Mouse (Mus musculus): ENCODE data around the gene Nhlrc4. TPM values are rescaled to one million over a fixed set of nuclear protein-coding genes. Genes with fewer than 3 reads are reported as not detected.
A peak's percentile ranks its signal among the peaks of the same experiment; 100 is the strongest.

Nhlrc4 gene
- polyA plus RNA-seq, 2 experiments, result 0.10 TPM; not detected in 1

- Histone ChIP-seq H3K9me3 (ENCODE audit: control insufficient read depth, low read length) (no peaks in the 10 kb centered on the region), H3K27me3 (ENCODE audit: control insufficient read depth, insufficient read depth, low read length) (no peaks in the 10 kb centered on the region), H3K9ac (ENCODE audit: low read depth, low read length, severe bottlenecking) (no peak overlapping the region), H3K4me3 (replicated peaks; ENCODE audit: low read length) (no peak overlapping the region), H3K4me2 (replicated peaks; ENCODE audit: low read depth, low read length, severe bottlenecking) (no peak overlapping the region), H3K4me1 (ENCODE audit: control insufficient read depth, insufficient read depth, low read length) (no peaks in the 10 kb centered on the region), H3K36me3 (ENCODE audit: control insufficient read depth, insufficient read depth, low read length) (peaks cover 18% of the 10 kb centered on the region), H3K27ac (replicated peaks; ENCODE audit: low read depth, low read length) (no peak overlapping the region)
- DNase-seq (ENCODE audit: low spot score) (peak; percentile 68), ATAC-seq (ENCODE audit: low FRiP score, low read depth) (peak; percentile 78)
- WGBS, result 27% methylated on average over 2 of the region's 2 CpGs
- no peak for TF ChIP-seq POLR2A (IDR thresholded peaks at IDR 0.05; ENCODE audit: borderline replicate concordance, extremely low read depth, insufficient read depth, insufficient read length)
These were observed 50.7 kb downstream of the Nhlrc4 start for GRCm38 (mm10) chr17:25893975-25894617.

Other genes starting within 250 kb of the Nhlrc4 start
Only the 30 nearest of the 32 such genes appear.
- gene Rpusd1, start 217.3 kb downstream of the Nhlrc4 start, polyA plus RNA-seq (2012; rRNA removed), result 48.2 and 71.7 TPM in 2 replicates
- 26.1 and 26.6 TPM in 2 replicates for gene Rpusd1, start 217.3 kb downstream of the Nhlrc4 start, polyA plus RNA-seq (2014; fragmentation: Nextera tagmentation; extraction: Ambion mirVana)
- gene Mslnl, start 208.9 kb downstream of the Nhlrc4 start, polyA plus RNA-seq (2012; rRNA removed), result 0.10 and 0.13 TPM in 2 replicates
- gene Mslnl, start 208.9 kb downstream of the Nhlrc4 start, polyA plus RNA-seq (2014; fragmentation: Nextera tagmentation; extraction: Ambion mirVana), result 0.10 and 0.22 TPM in 2 replicates
- 0.23 and 5.5 TPM in 2 replicates for gene Msln, start 190.6 kb downstream of the Nhlrc4 start, polyA plus RNA-seq (2012; rRNA removed)
- 0.37 and 0.95 TPM in 2 replicates for gene Msln, start 190.6 kb downstream of the Nhlrc4 start, polyA plus RNA-seq (2014; fragmentation: Nextera tagmentation; extraction: Ambion mirVana)
- gene Narfl, start 171.2 kb downstream of the Nhlrc4 start, polyA plus RNA-seq (2012; rRNA removed), result 24.9 and 26.0 TPM in 2 replicates
- 24.2 and 26.1 TPM in 2 replicates for gene Narfl, start 171.2 kb downstream of the Nhlrc4 start, polyA plus RNA-seq (2014; fragmentation: Nextera tagmentation; extraction: Ambion mirVana)
- 113 and 119 TPM in 2 replicates for gene Haghl, start 159.3 kb downstream of the Nhlrc4 start, polyA plus RNA-seq (2012; rRNA removed)
- 69.3 and 78.0 TPM in 2 replicates for gene Haghl, start 159.3 kb downstream of the Nhlrc4 start, polyA plus RNA-seq (2014; fragmentation: Nextera tagmentation; extraction: Ambion mirVana)
- gene Ccdc78, start 158.4 kb downstream of the Nhlrc4 start, polyA plus RNA-seq (2012; rRNA removed), result 0.06 and 0.10 TPM in 2 replicates
- not detected in 2 replicates for gene Ccdc78, start 158.4 kb downstream of the Nhlrc4 start, polyA plus RNA-seq (2014; fragmentation: Nextera tagmentation; extraction: Ambion mirVana)
- gene Fam173a, start 152.1 kb downstream of the Nhlrc4 start, polyA plus RNA-seq (2012; rRNA removed), result 114 and 117 TPM in 2 replicates
- 72.5 and 73.8 TPM in 2 replicates for gene Fam173a, start 152.1 kb downstream of the Nhlrc4 start, polyA plus RNA-seq (2014; fragmentation: Nextera tagmentation; extraction: Ambion mirVana)
- not detected in 2 replicates for gene AC134908.4, start 149.3 kb downstream of the Nhlrc4 start, polyA plus RNA-seq (2012; rRNA removed)
- gene AC134908.4, start 149.3 kb downstream of the Nhlrc4 start, polyA plus RNA-seq (2014; fragmentation: Nextera tagmentation; extraction: Ambion mirVana), result 0.30 TPM in 1 of 2 replicates, not detected in the other
- 83.6 and 119 TPM in 2 replicates for gene Metrn, start 147.8 kb downstream of the Nhlrc4 start, polyA plus RNA-seq (2012; rRNA removed)
- 10.5 and 12.6 TPM in 2 replicates for gene Metrn, start 147.8 kb downstream of the Nhlrc4 start, polyA plus RNA-seq (2014; fragmentation: Nextera tagmentation; extraction: Ambion mirVana)
- gene Fbxl16, start 135.9 kb downstream of the Nhlrc4 start, polyA plus RNA-seq (2012; rRNA removed), result 6.5 and 12.2 TPM in 2 replicates
- 2.0 and 2.5 TPM in 2 replicates for gene Fbxl16, start 135.9 kb downstream of the Nhlrc4 start, polyA plus RNA-seq (2014; fragmentation: Nextera tagmentation; extraction: Ambion mirVana)
- 45.1 and 56.1 TPM in 2 replicates for gene Wdr24, start 121.3 kb downstream of the Nhlrc4 start, polyA plus RNA-seq (2012; rRNA removed)
- gene Wdr24, start 121.3 kb downstream of the Nhlrc4 start, polyA plus RNA-seq (2014; fragmentation: Nextera tagmentation; extraction: Ambion mirVana), result 26.0 and 27.7 TPM in 2 replicates
- gene Jmjd8, start 116.1 kb downstream of the Nhlrc4 start, polyA plus RNA-seq (2012; rRNA removed), result 64.4 and 79.2 TPM in 2 replicates
- gene Jmjd8, start 116.1 kb downstream of the Nhlrc4 start, polyA plus RNA-seq (2014; fragmentation: Nextera tagmentation; extraction: Ambion mirVana), result 41.5 and 46.3 TPM in 2 replicates
- gene Stub1, start 111.6 kb downstream of the Nhlrc4 start, polyA plus RNA-seq (2012; rRNA removed), result 335 and 338 TPM in 2 replicates
- 349 and 350 TPM in 2 replicates for gene Stub1, start 111.6 kb downstream of the Nhlrc4 start, polyA plus RNA-seq (2014; fragmentation: Nextera tagmentation; extraction: Ambion mirVana)
- gene Rhbdl1, start 107.7 kb downstream of the Nhlrc4 start, polyA plus RNA-seq (2012; rRNA removed), result 11.7 and 12.9 TPM in 2 replicates
- 1.9 and 2.3 TPM in 2 replicates for gene Rhbdl1, start 107.7 kb downstream of the Nhlrc4 start, polyA plus RNA-seq (2014; fragmentation: Nextera tagmentation; extraction: Ambion mirVana)
- gene Gm20683, start 103.2 kb downstream of the Nhlrc4 start, polyA plus RNA-seq (2012; rRNA removed), result 13.0 and 19.4 TPM in 2 replicates
- 2.2 and 2.5 TPM in 2 replicates for gene Gm20683, start 103.2 kb downstream of the Nhlrc4 start, polyA plus RNA-seq (2014; fragmentation: Nextera tagmentation; extraction: Ambion mirVana)
- 101 and 126 TPM in 2 replicates for gene Rhot2, start 100.1 kb downstream of the Nhlrc4 start, polyA plus RNA-seq (2012; rRNA removed)
- 10.6 and 16.9 TPM in 2 replicates for gene Rhot2, start 100.1 kb downstream of the Nhlrc4 start, polyA plus RNA-seq (2014; fragmentation: Nextera tagmentation; extraction: Ambion mirVana)
- gene Wdr90, start 83.5 kb downstream of the Nhlrc4 start, polyA plus RNA-seq (2012; rRNA removed), result 68.0 and 90.0 TPM in 2 replicates
- 18.1 and 22.1 TPM in 2 replicates for gene Wdr90, start 83.5 kb downstream of the Nhlrc4 start, polyA plus RNA-seq (2014; fragmentation: Nextera tagmentation; extraction: Ambion mirVana)
- gene Mcrip2, start 76.2 kb downstream of the Nhlrc4 start, polyA plus RNA-seq (2012; rRNA removed), result 12.3 and 13.1 TPM in 2 replicates
- 13.4 and 20.2 TPM in 2 replicates for gene Mcrip2, start 76.2 kb downstream of the Nhlrc4 start, polyA plus RNA-seq (2014; fragmentation: Nextera tagmentation; extraction: Ambion mirVana)
- 61.7 and 62.9 TPM in 2 replicates for gene Mettl26, start 69.9 kb downstream of the Nhlrc4 start, polyA plus RNA-seq (2012; rRNA removed)
- 51.4 and 52.0 TPM in 2 replicates for gene Mettl26, start 69.9 kb downstream of the Nhlrc4 start, polyA plus RNA-seq (2014; fragmentation: Nextera tagmentation; extraction: Ambion mirVana)
- gene Wfikkn1, start 64.1 kb downstream of the Nhlrc4 start, polyA plus RNA-seq (2012; rRNA removed), result 1.2 and 1.4 TPM in 2 replicates
- gene Wfikkn1, start 64.1 kb downstream of the Nhlrc4 start, polyA plus RNA-seq (2014; fragmentation: Nextera tagmentation; extraction: Ambion mirVana), result 0.68 and 0.77 TPM in 2 replicates
- 53.3 and 73.6 TPM in 2 replicates for gene Rab40c, start 25.2 kb downstream of the Nhlrc4 start, polyA plus RNA-seq (2012; rRNA removed)
- gene Rab40c, start 25.2 kb downstream of the Nhlrc4 start, polyA plus RNA-seq (2014; fragmentation: Nextera tagmentation; extraction: Ambion mirVana), result 20.8 and 23.2 TPM in 2 replicates
- 95.4 and 141 TPM in 2 replicates for gene Pigq, start within 50 bp of the Nhlrc4 start, polyA plus RNA-seq (2012; rRNA removed)
- gene Pigq, start within 50 bp of the Nhlrc4 start, polyA plus RNA-seq (2014; fragmentation: Nextera tagmentation; extraction: Ambion mirVana), result 48.7 and 48.8 TPM in 2 replicates
- 0.25 and 0.26 TPM in 2 replicates for gene A930017K11Rik, start 7.6 kb upstream of the Nhlrc4 start, polyA plus RNA-seq (2012; rRNA removed)
- 0.23 and 0.35 TPM in 2 replicates for gene A930017K11Rik, start 7.6 kb upstream of the Nhlrc4 start, polyA plus RNA-seq (2014; fragmentation: Nextera tagmentation; extraction: Ambion mirVana)
- gene Capn15, start 40.8 kb upstream of the Nhlrc4 start, polyA plus RNA-seq (2012; rRNA removed), result 50.1 and 70.4 TPM in 2 replicates
- 31.0 and 31.2 TPM in 2 replicates for gene Capn15, start 40.8 kb upstream of the Nhlrc4 start, polyA plus RNA-seq (2014; fragmentation: Nextera tagmentation; extraction: Ambion mirVana)
- 39.0 and 47.9 TPM in 2 replicates for gene Rab11fip3, start 124.6 kb upstream of the Nhlrc4 start, polyA plus RNA-seq (2012; rRNA removed)
- gene Rab11fip3, start 124.6 kb upstream of the Nhlrc4 start, polyA plus RNA-seq (2014; fragmentation: Nextera tagmentation; extraction: Ambion mirVana), result 17.8 and 18.0 TPM in 2 replicates
- 32.5 and 34.7 TPM in 2 replicates for gene Decr2, start 145.4 kb upstream of the Nhlrc4 start, polyA plus RNA-seq (2012; rRNA removed)
- gene Decr2, start 145.4 kb upstream of the Nhlrc4 start, polyA plus RNA-seq (2014; fragmentation: Nextera tagmentation; extraction: Ambion mirVana), result 19.0 and 23.3 TPM in 2 replicates
- gene Nme4, start 150.6 kb upstream of the Nhlrc4 start, polyA plus RNA-seq (2012; rRNA removed), result 133 and 176 TPM in 2 replicates
- 104 and 106 TPM in 2 replicates for gene Nme4, start 150.6 kb upstream of the Nhlrc4 start, polyA plus RNA-seq (2014; fragmentation: Nextera tagmentation; extraction: Ambion mirVana)
- 4.3 and 6.5 TPM in 2 replicates for gene Tmem8, start 168.3 kb upstream of the Nhlrc4 start, polyA plus RNA-seq (2012; rRNA removed)
- 1.1 and 1.2 TPM in 2 replicates for gene Tmem8, start 168.3 kb upstream of the Nhlrc4 start, polyA plus RNA-seq (2014; fragmentation: Nextera tagmentation; extraction: Ambion mirVana)
- gene Mrpl28, start 178.5 kb upstream of the Nhlrc4 start, polyA plus RNA-seq (2012; rRNA removed), result 96.1 and 98.9 TPM in 2 replicates
- 179 and 182 TPM in 2 replicates for gene Mrpl28, start 178.5 kb upstream of the Nhlrc4 start, polyA plus RNA-seq (2014; fragmentation: Nextera tagmentation; extraction: Ambion mirVana)
- 35.0 and 36.1 TPM in 2 replicates for gene Axin1, start 193.7 kb upstream of the Nhlrc4 start, polyA plus RNA-seq (2012; rRNA removed)
- gene Axin1, start 193.7 kb upstream of the Nhlrc4 start, polyA plus RNA-seq (2014; fragmentation: Nextera tagmentation; extraction: Ambion mirVana), result 22.3 and 27.7 TPM in 2 replicates